Mouse (Mus musculus) gastrocnemius, postnatal 25 days (tissue): ENCODE measurements at regions not wholly inside any gene's neighbourhood (a gene's known extent, or its start where the extent isn't known, plus 50 kb on each side); places are given as distances from the start of the nearest gene placed in this dataset.

Experiments
- DNase-seq: peaks from one replicate; pipeline ENCODE4 v3.0.0; 2022

GRCm38 (mm10) chr9:26383996-26384395 is 349.5 kb upstream of the B3gat1 start:
- DNase-seq, result no peak

GRCm38 (mm10) chr9:26398635-26399034 is 334.9 kb upstream of the B3gat1 start:
- no peak for DNase-seq

DNA sequence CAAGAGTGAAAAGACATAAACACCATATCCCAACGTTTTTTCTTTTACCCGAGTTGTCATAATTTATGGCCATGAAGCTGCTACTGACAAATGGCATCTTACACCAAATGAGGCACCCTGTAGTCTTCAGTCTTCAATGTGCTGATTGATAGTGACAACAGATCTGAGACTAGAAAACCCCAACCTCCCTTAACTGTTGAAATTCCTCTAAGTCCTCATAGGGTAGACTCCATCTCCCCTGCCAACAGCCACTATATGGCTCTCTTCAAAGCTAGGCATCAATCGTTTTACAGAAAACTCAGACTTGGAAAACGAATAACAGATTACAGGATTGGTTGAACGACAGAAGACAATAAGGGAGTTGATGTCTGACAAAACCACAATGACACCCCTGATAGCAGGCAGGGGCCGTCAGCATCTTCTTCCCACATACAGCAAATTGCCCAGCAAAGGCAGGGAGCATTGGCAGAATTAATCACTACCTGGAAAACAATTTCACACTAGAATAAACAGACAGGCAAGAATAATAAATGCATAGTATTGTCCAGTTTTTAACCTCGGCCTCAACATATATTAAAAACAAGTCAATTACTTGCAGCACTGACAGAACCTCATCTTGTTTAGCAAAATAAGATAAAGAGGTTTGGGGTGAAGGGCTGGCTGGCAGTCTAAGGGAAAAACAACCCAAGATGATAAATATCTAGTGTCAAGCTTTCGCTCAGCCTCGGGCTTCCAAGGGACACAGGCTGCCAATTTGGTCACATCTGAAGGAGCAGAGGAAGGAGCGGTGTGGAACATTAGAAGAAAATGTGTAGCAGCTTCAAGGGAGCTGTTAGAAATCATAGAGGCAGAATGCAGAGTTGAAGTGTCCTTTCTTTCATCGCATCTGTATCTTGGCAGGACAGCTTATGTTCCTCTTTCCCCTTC is 310.4 kb upstream of the B3gat1 start:
- DNase-seq, result no peak

GRCm38 (mm10) chr9:26435507-26435906 is 298.0 kb upstream of the B3gat1 start:
- DNase-seq, result no peak

DNA sequence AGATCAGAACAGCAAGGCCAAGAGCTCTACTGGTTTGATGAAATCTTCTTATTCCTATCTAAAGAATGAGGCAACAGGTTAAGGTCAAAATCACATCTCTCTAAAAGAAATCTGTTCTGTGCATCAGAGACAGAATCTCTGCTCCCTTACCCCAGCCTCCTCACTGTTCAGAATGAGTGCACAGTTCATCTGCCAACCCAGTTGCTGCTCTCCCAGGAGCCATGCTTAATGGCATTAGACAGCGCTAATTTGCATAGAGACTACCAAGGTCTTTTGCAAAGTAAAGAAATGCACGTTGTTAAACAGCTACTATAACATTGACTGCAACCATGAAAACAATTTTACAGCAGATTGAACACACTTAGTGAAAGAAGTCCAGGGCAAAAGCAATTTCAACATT is 296.3 kb upstream of the B3gat1 start:
- DNase-seq, result no peak

DNA sequence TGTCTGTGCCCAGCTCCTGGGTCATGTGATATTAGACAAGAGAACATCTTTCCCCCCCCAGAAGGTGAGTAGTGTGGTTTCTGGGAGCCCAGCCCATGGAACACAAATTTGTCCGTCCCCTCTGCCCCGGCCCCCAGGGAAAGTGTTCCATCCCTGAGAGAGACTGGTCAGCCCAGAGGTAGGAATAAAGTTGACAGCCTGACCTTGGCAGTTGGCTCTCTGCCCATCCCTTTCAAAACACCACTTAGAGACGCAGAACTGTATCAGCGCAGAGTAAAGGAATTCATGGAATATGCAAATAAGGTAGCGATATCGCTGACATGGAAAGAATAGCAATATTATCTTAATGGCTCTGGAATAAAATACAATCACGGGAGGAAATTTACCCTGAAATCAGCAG is 279.6 kb upstream of the B3gat1 start:
- DNase-seq, result no peak

DNA sequence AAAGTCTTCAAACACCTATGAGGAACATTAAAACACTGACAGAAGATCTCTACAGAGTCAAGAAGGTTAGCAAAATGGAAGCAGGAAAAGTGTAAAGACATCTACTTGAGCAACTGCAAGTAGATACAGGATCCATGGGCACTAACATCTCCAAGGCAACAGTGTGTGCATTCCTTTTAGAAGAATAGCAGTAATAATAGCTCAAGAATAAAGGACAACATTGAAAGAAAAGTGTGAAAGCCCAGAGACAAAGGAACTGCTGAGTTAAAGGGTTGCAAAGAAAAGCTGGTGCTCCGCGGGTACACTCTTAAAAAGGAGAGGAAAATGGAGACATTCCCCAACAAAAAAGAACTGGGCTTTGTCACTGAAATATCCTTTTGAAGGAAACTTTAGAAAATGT is 272.4 kb upstream of the B3gat1 start:
- no peak for DNase-seq

DNA sequence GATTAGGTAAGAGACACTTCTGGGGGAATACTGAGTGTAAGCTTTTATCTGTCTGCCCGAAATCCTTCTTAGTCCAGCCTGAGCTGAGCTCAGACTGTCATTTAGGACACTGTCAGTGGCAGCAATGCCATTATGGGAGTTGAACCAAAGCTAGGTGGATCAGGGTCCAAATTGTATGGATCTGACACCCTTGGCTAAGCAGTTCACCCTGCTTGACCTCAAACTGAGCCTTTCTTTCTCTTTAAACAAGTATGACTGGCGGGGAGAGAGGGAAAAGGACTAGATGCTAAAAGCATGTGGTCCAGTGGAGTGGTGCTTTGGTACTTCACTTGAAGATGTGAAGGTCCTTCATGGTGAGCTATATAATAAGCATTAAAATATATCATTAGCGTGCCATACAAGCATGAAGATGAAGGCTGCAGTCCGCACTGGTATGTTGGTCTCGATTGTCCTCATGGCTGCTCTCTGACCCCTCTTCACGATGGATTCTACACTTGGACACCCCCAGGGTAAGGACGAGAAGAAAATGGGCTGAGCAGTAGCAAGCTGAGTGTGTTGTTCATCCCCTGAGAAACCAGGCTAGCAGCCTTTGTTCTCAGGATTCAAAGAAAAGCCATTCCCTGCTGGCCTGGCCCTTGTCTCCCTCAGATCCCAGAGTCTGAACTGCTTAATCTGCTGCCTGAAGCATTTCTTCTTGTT is 262.7 kb upstream of the B3gat1 start:
- DNase-seq, result no peak

DNA sequence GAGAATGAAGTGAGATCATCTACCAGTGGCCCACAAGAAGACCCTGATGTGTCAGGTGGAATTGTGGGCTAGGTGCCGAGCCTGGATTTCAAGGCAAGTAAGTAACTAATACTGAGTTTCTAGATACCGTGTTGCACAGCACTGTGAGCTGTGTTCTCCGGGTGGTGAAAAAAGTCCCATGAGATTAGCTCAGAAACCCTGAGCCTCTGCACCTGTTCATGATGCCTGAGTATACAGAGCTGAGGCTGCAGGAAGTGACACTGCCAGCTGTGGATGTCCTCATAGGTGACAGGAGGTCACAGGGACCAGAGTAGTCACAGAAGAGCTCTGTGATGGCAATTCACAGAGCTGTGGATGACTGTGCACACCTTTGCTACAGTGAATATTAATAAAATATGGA is 257.2 kb upstream of the B3gat1 start:
- DNase-seq, result peak; percentile 26

DNA sequence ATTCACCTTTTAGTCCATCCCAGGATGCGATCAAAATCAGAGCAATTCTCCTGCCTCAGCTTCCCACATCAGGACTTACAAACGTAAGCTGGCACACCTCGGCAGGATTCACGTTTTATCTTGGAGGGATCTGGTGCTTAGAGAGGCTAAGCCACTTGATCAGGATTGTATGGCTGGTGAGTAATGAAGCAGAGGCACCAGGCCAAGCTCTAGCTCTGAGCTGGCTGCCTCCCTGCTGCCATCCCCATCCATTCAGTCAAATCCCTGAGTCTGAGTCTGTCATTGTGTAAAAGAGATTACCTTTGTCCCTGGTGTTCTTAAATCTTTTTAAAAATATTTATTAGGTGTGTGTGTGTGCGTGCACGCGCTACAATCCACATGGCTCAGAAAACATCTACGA is 252.6 kb upstream of the B3gat1 start:
- DNase-seq, result no peak

DNA sequence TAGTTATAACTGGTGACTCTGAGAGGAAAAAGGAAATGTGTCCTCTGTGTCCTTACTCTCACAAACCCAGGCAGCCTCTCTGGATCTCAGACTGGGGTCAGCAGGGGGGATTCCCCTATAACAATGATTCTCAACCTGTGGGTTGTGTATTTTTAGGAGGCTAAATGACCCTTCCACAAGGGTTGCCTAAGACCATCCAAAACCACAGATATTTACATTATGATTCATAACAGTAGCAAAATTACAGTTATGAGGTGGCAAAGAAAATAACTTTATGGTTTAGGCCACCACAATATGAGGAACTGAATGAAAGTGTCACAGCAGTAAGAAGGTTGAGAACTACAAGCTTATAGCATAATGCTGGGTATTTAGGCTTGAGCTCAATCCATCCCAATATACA is 251.6 kb upstream of the B3gat1 start:
- no peak for DNase-seq

DNA sequence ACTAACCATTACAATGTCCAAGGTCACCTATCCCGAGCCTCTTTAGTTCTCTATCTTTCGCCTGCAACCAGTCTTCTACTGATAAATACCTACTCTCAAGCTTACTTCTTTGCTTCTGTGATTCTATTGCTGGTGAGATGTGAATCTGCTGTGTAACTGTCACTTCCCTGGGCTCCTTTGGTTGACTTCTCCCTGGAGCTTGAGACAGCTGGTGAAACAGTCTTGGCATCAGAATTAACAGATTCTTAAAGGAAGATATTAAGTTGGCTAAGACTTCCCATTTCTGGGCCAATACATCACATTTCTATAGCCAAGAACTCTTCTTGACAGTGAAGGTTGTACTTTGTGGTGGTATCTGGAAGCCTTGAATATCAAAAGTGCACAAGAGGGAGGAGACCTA is 239.8 kb upstream of the B3gat1 start:
- no peak for DNase-seq

DNA sequence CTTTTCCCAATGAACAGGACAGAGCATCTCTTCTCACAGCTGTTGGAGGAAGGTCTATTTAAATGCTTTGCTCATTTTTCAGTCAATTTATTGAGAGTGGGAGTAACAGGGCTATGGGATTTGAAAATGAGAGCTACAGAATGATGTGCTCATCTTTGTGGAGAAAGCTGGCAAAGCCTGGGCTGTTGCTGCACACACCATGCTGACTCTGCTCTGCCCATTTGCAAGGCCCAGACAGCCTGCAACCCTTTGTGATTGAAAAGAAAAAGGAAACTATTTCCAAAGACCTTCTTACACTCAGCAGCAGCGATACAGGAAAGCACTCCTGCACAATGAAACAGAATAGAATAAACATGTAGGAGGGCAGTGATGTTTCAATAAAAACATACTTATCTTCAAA is 231.5 kb upstream of the B3gat1 start:
- no peak for DNase-seq

GRCm38 (mm10) chr9:26505941-26506340 is 227.6 kb upstream of the B3gat1 start:
- no peak for DNase-seq

DNA sequence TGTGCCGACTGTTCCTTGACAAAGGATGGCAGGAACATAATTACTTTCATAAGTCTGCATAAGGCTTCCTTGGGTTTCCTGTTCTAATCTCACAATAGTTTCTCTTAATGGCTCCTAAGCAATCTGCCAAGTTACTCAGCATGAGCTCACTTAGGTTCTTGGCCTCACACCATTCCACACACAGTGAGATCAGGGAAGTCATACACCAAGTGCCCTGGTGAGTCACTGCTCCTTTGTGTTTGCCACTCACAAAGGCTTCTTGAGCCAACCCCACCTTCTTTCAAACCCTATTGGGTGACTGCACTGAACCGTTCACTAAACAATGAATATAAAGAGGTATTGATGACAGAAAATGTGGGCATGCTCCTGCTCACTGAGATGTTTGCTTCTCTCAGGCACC is 214.9 kb upstream of the B3gat1 start:
- DNase-seq, result no peak

DNA sequence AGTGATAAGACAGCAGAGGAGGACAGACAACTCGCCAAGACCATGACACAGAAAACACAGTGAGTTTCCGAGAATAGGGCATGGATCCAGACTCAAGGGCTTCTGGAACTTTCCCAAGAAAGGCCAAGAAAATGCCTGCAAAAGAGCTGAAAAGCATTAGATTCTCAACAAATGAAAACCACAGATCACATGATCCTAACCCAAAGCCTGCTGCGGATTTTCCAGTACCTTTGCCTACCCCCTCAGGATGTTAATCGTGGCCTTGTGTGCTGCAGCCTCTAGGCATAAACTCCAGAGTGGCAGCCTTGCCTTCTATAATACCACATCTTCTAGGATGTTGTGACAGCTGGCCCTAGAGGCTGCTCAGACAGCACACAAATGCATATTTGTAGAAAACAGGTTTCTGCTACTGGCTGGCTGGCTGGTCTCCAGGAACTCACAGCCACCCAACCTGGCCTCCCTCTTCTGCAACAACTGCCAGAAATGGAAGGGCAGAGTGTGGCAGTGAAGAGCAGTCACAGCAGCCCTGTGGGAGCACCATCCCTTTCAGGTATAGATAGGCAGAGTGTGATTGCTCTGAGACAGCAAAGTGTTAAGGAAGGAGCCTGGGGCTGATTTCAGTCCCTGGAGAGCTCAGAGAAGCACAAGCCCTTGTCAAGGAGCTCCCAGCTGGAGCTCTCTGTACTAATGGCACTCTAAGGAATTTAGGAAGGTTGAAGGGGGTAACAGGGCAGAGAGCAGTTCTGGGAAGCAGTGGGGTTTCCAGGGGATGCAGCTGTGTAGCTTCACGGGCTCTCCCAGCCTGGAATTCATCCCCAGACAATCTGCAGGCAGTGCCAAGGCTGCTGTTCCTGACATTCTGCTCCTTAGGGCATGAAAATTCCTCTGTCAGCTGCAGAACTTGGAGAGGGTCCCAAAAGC is 213.7 kb upstream of the B3gat1 start:
- peak; percentile 70 for DNase-seq

- DNase-seq, result no peak
These were observed 209.4 kb upstream of the B3gat1 start for GRCm38 (mm10) chr9:26524089-26524488.

DNA sequence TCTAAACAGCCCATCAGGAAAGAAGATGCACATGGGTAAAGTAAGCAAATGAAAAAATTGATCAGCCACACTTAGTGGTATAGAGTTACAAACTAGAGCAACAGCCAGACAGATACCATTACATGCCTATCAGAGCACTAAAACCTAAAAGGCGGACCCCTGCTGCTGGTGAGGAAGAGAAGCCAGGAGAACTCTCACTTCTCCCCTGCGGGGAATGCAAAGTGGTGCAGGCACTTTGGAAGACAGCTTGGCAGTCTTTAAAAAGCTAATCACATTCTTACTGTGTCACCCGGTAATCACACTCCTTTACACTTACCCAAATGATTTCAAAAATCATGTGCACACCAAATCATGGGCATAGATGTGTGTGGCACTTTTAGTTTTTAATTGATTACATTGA is 204.8 kb upstream of the B3gat1 start:
- no peak for DNase-seq

- DNase-seq, result no peak
These were observed 194.5 kb upstream of the B3gat1 start for GRCm38 (mm10) chr9:26539042-26539441.

- peak; percentile 14 for DNase-seq
These were observed 185.1 kb upstream of the B3gat1 start for GRCm38 (mm10) chr9:26548328-26548922.

- no peak for DNase-seq
These were observed 184.4 kb upstream of the B3gat1 start for GRCm38 (mm10) chr9:26549118-26549517.

- DNase-seq, result no peak
These were observed 184.0 kb upstream of the B3gat1 start for GRCm38 (mm10) chr9:26549551-26549950.
